Mouse (Mus musculus) liver, adult 2 months (tissue): Measurements from ENCODE around the gene Gemin8.

ENCODE experiments used
- CTCF ChIP-seq: fragments of 200-500 bp; IDR thresholded peaks from 2 replicates; pipeline ENCODE4 v1.5.1; 2011; ENCODE audit warnings: low read depth, low read length, control low read depth
- POLR2A ChIP-seq: fragments of 200-500 bp; IDR thresholded peaks from 2 replicates; pipeline ENCODE4 v1.6.1; 2011; ENCODE audit warnings: low read length, control low read depth; ENCODE audit not compliant: insufficient read depth; ENCODE audit errors: extremely low read depth

GRCm38 (mm10) chrX:166226856-166227255 lies 56.6 kb downstream of the Gemin8 start:
- TF ChIP-seq CTCF (no peak), POLR2A (no peak)
